Mouse (Mus musculus) lung, postnatal 36 days (tissue): ENCODE results near the gene Klrg1.
A peak's percentile ranks its signal among the peaks of the same experiment; 100 is the strongest.

ENCODE experiments used
- DNase-seq: peaks from one replicate; pipeline ENCODE4 v3.0.0; 2022; ENCODE audit warnings: mixed read lengths

Gene Klrg1

GRCm38 (mm10) chr6:122282782-122283181 lies at the start of gene Klrg1:
Gene Klrg1 (minus strand): TSS chr6:122282882.
- no peak for DNase-seq

DNA sequence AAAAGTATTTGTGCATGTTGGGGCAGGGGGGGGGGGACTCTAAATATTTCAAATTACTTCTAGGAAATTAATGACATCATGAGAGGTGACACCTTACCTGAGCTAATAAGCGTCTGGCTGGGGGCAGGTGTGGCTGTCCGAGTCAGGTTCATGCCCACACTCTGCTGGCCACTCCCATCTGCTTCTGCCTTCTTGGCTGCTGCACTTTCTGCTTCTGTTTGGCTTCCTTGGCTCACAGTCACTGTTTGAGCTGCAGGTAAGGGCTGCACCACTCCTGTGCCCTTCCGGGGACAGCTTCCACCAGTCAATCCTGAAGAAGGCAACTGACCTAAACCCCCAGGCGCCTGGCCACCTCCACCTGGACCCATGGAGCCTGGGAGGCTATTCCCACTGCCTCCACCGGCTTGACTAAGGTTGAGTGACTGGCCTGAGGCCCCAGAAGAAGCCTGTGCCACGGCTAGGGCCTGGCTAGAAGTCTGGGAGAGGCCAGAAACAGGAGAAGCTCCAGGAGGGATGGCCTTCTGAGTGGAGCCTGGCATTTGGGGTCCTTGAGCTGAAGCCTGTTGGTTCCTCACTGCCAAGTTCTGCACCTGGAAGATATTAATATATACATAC lies 42.8 kb upstream of the Klrg1 start:
- DNase-seq, result no peak

DNA sequence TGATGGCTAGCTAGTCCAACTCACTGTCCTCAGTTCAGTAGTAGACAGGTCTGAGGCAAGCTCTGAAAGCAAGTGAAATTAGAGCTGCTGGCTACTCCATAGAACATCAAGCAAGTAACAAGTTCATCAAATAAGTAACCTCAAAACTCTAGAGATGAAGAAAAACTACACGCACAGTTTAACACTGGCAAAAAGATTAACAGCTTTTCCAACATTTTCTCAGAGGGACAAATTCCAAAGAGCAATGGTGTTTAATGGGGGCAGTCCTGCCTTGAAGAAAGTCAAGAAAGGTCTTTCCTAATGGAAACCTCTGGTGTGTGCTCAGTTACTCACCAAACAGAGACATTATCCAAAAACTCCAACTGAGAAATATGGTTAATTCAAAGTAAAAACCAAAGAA lies 36.0 kb upstream of the Klrg1 start:
- DNase-seq, result no peak

DNA sequence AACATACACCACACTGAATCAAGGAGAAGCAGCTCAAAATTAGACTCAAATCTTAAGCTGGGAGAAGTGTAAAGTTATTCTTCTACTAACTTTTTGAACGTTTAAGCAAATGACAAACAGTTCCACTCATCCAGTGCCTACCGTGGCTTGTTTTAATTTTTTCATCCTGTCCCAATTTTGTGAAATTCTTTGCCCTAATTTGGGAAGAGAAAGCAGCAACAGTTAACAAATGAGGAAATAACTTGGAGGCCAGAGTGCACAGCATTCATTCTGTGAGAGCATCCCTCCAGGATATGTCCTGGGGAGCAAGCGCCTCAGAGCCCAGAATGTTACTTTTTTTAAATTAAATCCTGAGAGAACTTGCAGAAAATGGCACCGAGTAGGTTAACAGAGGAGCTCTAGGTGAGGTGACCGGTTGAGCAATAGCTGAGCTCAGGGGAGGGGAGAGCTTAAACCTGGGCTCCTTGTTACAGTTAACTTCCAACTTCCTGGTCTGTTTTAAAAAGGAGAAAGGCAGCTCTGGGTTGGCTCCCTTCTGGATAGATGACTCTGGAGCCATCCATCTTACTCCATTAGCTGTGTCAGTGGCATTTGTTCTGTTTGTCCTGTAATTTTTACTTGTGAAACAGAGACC lies 27.6 kb upstream of the Klrg1 start:
- peak; percentile 31 for DNase-seq

GRCm38 (mm10) chr6:122309446-122309960 lies 26.8 kb upstream of the Klrg1 start:
- DNase-seq, result no peak

- peak; percentile 99 for DNase-seq
These were observed 26.1 kb upstream of the Klrg1 start, which contains the start of gene M6pr for GRCm38 (mm10) chr6:122308505-122309393. Gene M6pr (plus strand): TSS chr6:122308720.

GRCm38 (mm10) chr6:122308136-122308504 lies 25.4 kb upstream of the Klrg1 start:
- DNase-seq, result no peak

- no peak for DNase-seq
These were observed 24.0 kb upstream of the Klrg1 start for GRCm38 (mm10) chr6:122306707-122307106.

DNA sequence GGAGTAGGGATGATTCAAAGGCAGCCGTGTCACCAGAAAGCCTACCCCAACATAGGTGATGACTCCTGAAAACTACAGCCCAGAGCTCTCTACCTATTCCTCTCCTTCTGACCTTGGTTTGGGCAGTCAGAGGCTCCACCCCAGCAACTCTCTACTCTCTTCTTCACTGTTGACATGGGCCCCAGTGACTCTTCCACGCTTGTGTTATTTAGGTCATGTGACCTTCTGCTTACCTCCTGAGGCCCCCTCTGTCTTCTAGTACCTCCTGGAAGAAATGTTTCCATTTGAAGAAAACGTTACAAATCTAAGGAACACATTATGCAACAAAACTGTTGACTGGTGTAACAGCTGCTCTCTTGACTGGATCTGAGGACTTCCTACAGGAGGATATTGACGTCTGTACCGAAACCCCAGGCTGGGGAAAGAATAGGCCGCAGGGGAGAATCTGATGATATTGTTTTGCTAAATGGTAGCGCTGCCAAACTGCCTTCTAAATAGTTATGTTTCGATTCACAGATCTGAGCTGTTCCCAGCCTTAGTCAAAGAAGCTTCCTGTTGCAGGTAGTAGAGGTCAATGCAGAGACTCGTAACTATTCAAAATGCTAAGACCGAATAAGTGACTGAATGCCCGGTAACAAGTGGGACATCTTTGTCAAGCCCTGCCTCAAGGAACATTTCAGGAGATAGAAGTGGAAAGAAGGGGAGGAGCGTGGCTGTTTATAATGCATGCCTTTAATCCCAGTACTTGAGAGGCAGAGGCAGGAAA lies 22.3 kb upstream of the Klrg1 start:
- peak; percentile 12 for DNase-seq

DNA sequence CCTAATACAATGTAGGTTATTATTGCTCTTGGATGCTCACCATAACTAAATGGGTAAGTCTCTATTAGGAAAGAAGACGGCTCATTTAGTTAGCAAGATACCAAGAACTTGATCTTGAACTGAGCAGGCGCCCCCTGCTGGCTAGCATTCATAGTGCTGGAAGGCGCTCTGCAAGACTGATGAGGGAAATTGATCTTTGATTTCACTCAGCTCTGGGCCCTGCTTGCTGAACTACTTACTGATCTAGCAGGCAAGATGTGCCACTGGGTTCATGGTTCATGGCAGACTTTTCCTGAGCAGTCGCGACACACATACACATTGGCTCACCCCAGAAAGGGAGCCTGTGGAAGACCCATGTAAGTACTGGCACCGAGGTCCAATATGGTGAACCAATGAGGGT lies 21.7 kb upstream of the Klrg1 start:
- peak; percentile 86 for DNase-seq

DNA sequence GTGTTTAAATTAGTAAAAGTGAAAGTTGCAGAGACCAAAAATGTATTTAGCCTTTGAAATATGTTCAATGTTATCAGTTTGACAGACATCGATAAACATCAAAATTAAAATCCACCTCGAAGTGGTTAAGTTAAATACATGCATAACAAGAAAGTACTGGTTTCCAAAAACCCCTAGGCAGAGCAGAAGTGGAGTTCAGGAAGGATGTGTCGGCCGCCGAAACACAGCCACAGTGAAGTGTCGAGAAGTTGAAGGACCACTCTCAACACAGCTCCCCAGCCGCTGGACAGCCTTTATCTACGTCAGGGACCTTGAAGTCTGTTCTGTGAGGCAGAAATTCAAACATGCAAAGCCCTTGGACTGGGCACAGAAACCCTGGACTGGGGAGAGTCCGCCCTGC lies 20.8 kb upstream of the Klrg1 start:
- no peak for DNase-seq

- DNase-seq, result no peak
These were observed 20.0 kb upstream of the Klrg1 start for GRCm38 (mm10) chr6:122302661-122303060.

DNA sequence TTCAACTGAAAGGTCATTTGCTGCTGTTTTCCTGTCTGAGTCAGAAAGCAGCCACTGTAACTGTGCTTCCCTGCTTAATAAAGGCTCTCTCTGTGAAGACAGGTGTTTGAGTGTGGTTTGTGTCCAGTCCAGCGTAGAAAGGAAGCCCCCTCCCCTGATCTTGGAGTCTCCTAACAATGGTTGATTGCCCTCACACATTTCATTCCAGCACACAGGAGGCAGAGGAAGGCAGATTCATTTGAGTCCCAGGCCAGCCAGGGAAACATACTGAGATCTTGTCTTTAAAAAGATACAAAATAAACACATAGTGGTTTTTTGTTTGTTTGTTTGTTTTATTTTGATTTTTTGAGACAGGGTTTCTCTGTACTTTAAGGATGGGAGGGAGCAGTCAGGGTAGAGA lies 19.4 kb upstream of the Klrg1 start:
- DNase-seq, result no peak

GRCm38 (mm10) chr6:122299621-122300133 lies 17.0 kb upstream of the Klrg1 start:
- DNase-seq, result no peak

- no peak for DNase-seq
These were observed 15.5 kb upstream of the Klrg1 start for GRCm38 (mm10) chr6:122298223-122298609.

DNA sequence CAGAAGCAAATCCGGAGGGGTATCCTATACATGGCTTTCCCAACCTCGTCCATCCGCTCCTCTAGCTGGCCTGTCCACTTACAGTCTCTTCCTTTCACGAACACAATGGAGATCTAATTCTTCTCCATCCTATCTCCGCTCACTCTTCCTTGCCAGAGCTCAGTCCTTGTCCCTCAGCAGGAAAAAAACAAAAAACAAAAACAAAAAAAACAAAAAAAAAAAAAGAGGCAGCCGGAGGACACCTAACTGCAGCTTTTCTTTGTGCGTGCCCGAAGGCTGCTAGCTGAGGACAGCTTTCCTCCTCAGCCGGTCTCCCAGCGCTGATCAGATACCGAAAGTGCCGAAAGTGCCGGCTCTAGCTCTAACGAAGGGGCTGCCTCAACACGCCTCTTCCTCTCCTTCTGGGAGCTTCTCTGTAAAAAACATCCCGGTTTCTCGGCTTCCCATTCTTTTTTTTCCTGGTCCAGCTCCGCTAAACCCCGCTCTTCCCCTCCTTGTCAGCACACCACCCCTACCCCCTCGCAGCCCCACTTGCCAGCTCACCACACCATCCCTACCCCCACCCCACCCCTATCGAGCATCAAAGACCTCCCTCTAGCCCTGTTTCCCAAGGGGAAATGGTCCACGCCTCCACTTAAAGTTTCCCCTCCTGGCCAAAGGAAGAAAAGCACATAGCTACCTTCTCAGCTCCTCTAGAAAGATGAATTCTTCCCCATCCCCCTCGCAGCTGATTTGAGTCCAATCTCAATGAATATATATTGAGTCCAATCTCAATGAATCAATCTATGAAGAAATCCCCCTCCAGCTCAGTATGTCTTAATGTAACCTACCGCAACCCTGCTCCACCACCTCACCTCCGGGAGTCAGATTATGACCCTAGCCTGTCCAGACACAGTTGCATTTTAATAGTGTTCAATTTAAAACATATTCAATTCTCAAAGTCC lies 14.9 kb upstream of the Klrg1 start:
- DNase-seq, result no peak

- no peak for DNase-seq
These were observed 14.2 kb upstream of the Klrg1 start for GRCm38 (mm10) chr6:122296918-122297278.

GRCm38 (mm10) chr6:122295242-122295641 lies 12.6 kb upstream of the Klrg1 start:
- DNase-seq, result no peak

DNA sequence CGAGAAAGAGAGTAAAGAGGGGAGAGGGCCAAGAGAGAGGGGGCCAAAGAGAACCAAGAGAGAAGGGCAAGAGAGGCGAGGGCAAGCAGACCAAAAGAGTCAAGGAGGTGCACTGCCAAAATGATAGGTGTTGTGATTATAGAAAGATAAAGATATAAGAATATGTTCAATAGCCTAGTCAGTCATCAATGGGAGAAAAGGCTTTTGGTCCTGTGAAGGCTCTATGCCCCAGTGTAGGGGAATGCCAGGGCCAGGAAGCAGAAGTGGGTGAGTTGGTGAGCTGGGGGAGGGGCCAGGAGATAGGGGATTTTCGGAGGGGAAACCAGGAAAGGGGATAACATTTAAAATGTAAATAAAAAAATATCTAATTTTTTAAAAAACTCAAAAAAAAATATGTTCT lies 11.6 kb upstream of the Klrg1 start:
- DNase-seq, result no peak

GRCm38 (mm10) chr6:122293796-122294195 lies 11.1 kb upstream of the Klrg1 start:
- DNase-seq, result no peak

GRCm38 (mm10) chr6:122293121-122293520 lies 10.4 kb upstream of the Klrg1 start:
- DNase-seq, result no peak

DNA sequence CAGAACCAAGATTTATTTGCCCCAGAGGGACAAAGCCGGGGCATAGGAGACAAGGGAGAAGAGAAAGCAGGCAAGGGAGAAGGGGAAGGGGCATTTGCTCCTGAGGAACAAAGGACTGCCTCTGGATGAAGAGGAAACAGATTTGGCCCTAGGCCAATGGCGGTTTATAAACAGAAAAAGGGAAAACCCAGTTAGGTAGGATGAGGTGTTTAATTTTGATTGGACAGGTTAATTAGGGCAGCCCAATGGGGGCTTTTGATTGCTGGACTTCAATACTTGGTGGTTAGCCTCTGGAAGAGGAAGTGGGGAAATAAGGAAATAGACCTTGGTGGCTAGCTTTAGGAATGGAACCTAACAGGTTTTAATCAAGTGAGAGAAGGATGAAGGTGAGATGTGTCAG lies 9.5 kb upstream of the Klrg1 start:
- DNase-seq, result no peak
